Mouse (Mus musculus): Measurements from ENCODE around the gene Kcnj2. TPM values are rescaled to one million over a fixed set of nuclear protein-coding genes. Genes with fewer than 3 reads are reported as not detected.

The Kcnj2 gene
- polyA plus RNA-seq, 1 experiment: 1.1 TPM

DNA sequence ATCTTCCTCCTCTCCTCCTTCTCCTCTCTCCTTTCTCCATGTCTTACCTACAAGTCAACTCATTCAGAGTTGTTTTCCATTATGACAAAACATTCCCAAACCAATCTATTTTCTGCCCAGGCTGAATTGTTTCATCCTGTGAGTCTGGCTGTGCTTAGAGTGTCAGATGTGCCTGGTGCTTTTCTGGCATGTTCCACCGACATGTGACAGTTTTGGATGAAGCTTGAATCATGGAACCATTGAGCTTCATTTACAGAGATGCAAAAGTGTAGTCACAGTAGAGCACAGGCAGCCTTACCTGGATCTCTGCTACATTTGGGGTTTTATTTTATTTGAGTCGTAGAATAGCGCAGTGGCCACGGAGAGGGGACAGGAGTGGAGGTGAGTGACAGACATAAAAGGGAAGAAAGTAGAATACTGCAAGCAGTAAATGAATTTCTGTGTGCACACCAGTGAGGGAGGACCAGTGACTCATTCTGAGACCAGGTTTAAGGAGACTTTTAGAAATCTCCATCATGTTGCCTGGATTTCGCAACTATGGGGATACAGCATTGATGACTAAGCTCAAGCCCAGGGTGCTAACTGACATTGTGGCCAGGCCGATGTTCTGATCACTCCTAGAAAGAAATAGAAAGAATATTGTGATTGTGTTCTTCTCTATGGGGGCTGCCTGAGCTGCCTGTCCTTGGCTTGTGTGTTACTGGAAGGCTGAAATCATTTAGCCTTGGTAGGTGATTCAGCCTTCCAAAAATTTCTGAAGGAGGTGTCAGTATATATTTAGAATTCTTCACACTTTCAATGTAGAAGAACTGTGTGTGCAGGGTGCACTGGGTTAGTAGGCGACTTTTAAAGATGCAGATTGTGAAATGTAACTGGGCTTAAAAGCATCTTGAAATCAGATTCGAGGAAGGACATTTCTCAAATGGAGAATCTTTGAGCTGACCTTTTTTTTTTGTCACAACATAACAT lies 10.8 kb upstream of the Kcnj2 start:
- H3K27ac ChIP-seq (ENCODE audit: insufficient read depth, low read depth, low read length): no peak overlapping the region
- no peaks in the 10 kb centered on the region for H3K36me3 ChIP-seq (ENCODE audit: control insufficient read depth, insufficient read depth, low read length)
- no peak overlapping the region for H3K4me3 ChIP-seq (ENCODE audit: insufficient read depth, low read depth, low read length)
- DNase-seq: no peak
- H3K4me1 ChIP-seq (ENCODE audit: control insufficient read depth, insufficient read depth, low read length): no peaks in the 10 kb centered on the region; the same call in 1 of the 2 replicates
- TF ChIP-seq POLR2A (IDR thresholded peaks at IDR 0.05; ENCODE audit: low read depth, low read length): no peak
- no peak for TF ChIP-seq CTCF (conservative IDR thresholded peaks at IDR 0.05; ENCODE audit: insufficient read depth, insufficient read length, low read depth, low read length)
- H3K27me3 ChIP-seq (replicated peaks; ENCODE audit: control insufficient read depth, insufficient read depth, low read length): no peaks in the 10 kb centered on the region
- WGBS: 90% methylated on average over 8 of the region's 8 CpGs

DNA sequence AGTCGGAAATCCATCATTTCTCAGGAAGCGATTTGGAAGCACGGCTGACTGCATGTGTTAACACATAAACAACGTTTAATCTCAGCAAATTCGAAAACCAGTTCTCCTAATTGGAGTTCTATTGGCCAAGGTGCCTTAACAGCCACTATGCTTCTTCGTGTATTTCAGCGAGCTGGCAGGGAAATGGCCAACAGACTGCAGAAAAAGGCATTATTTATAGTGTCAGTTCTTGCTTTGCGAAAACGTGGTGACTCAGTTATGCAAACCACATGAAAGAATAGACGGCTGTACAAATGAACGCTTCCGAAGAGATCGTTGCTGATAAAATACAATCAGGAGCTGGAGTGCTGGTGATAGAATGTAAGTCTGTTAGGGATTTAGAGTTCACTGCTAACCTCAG lies 9.9 kb upstream of the Kcnj2 start:
- TF ChIP-seq CTCF (conservative IDR thresholded peaks at IDR 0.05; ENCODE audit: insufficient read depth, insufficient read length, low read depth, low read length) (no peak), POLR2A (IDR thresholded peaks at IDR 0.05; ENCODE audit: low read depth, low read length) (no peak)

DNA sequence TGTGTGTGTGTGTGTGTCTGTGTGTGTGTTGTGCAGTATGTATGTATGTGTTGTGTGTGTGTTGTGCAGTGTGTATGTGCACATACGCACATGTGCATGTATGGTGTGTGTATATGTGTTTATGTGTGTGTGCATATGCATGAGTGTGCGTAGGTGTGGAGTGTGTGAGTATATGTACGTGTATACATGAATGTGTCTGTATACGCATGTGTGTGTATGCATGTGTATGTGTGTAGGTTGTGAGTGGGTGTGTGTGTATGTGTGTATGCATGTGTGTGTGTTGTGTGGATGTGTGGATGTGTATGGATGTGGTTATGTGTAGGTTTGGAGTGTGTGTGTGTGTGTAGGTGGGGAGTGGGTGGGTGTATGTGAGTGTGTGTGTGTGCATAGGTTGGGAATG lies 8.5 kb upstream of the Kcnj2 start:
- 95% methylated on average over 4 of the region's 4 CpGs for WGBS

More for the DNA sequence above, 9.9 kb upstream of the Kcnj2 start:
- no peak for DNase-seq
- 63% methylated on average over 13 of the region's 13 CpGs for WGBS
- no peaks in the 10 kb centered on the region; the same call in 1 of the 2 replicates for H3K4me1 ChIP-seq (ENCODE audit: control insufficient read depth, insufficient read depth, low read length)
- H3K27ac ChIP-seq (ENCODE audit: insufficient read depth, low read depth, low read length): no peak overlapping the region
- no peaks in the 10 kb centered on the region for H3K27me3 ChIP-seq (replicated peaks; ENCODE audit: control insufficient read depth, insufficient read depth, low read length)
- H3K36me3 ChIP-seq (ENCODE audit: control insufficient read depth, insufficient read depth, low read length): no peaks in the 10 kb centered on the region
- no peak overlapping the region for H3K4me3 ChIP-seq (ENCODE audit: insufficient read depth, low read depth, low read length)

DNA sequence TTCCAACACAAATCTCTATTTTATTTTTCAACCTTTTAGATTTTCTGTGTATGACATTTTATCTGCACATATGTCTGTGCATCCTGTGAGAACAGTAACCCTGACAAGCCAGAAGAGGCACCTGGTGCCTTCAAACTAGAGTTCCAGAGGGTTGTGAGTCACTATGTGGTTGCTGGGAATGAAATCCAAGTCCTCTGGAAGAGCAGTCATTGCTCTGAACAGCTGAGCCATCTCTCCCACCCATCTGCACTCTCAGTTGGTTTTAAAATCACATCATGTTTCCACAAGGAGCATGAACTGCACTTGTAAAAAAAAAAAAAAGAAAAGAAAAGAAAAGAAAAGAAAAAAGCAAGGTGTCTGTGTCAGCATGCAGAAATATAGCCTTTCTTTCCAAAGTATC lies 6.5 kb upstream of the Kcnj2 start:
- H3K4me3 ChIP-seq (ENCODE audit: insufficient read depth, low read depth, low read length): no peak overlapping the region
- no peak for TF ChIP-seq POLR2A (IDR thresholded peaks at IDR 0.05; ENCODE audit: low read depth, low read length)
- no peak for TF ChIP-seq CTCF (conservative IDR thresholded peaks at IDR 0.05; ENCODE audit: insufficient read depth, insufficient read length, low read depth, low read length)
- no peaks in the 10 kb centered on the region for H3K36me3 ChIP-seq (ENCODE audit: control insufficient read depth, insufficient read depth, low read length)
- DNase-seq: no peak
- H3K27me3 ChIP-seq (replicated peaks; ENCODE audit: control insufficient read depth, insufficient read depth, low read length): no peaks in the 10 kb centered on the region
- no peak overlapping the region for H3K27ac ChIP-seq (ENCODE audit: insufficient read depth, low read depth, low read length)
- H3K4me1 ChIP-seq (ENCODE audit: control insufficient read depth, insufficient read depth, low read length): no peaks in the 10 kb centered on the region; the same call in 1 of the 2 replicates

More for the DNA sequence above, 8.5 kb upstream of the Kcnj2 start:
- Histone ChIP-seq H3K36me3 (ENCODE audit: control insufficient read depth, insufficient read depth, low read length) (no peaks in the 10 kb centered on the region), H3K27me3 (replicated peaks; ENCODE audit: control insufficient read depth, insufficient read depth, low read length) (no peaks in the 10 kb centered on the region), H3K27ac (ENCODE audit: insufficient read depth, low read depth, low read length) (no peak overlapping the region), H3K4me3 (ENCODE audit: insufficient read depth, low read depth, low read length) (no peak overlapping the region), H3K4me1 (ENCODE audit: control insufficient read depth, insufficient read depth, low read length) (no peaks in the 10 kb centered on the region; the same call in 1 of the 2 replicates)
- no peak for DNase-seq
- TF ChIP-seq POLR2A (IDR thresholded peaks at IDR 0.05; ENCODE audit: low read depth, low read length) (no peak), CTCF (conservative IDR thresholded peaks at IDR 0.05; ENCODE audit: insufficient read depth, insufficient read length, low read depth, low read length) (no peak)

DNA sequence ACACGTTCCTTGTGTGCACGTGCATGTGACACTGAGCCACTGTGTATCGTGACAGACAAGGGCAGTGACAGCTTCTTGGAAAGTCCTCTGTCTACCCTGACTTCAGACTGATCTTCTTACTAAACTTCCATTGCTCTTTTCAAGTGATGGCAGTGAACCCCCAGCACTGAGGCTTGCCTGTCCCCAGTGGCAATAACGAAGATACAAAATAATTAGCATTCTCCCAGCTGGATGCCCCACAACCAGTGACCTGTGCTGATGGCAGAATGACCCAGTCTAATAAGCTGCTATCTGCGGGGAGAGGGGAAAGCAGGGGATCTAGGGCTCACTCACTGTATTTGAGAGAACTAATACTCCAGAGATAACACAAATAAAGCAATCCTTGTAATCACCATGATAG lies 5.7 kb upstream of the Kcnj2 start:
- WGBS: 70% methylated on average over 5 of the region's 5 CpGs
- H3K36me3 ChIP-seq (ENCODE audit: control insufficient read depth, insufficient read depth, low read length): no peaks in the 10 kb centered on the region
- no peak for TF ChIP-seq POLR2A (IDR thresholded peaks at IDR 0.05; ENCODE audit: low read depth, low read length)
- no peak for TF ChIP-seq CTCF (conservative IDR thresholded peaks at IDR 0.05; ENCODE audit: insufficient read depth, insufficient read length, low read depth, low read length)
- no peaks in the 10 kb centered on the region for H3K27me3 ChIP-seq (replicated peaks; ENCODE audit: control insufficient read depth, insufficient read depth, low read length)
- no peak overlapping the region for H3K4me3 ChIP-seq (ENCODE audit: insufficient read depth, low read depth, low read length)
- no peaks in the 10 kb centered on the region; the same call in 1 of the 2 replicates for H3K4me1 ChIP-seq (ENCODE audit: control insufficient read depth, insufficient read depth, low read length)
- H3K27ac ChIP-seq (ENCODE audit: insufficient read depth, low read depth, low read length): no peak overlapping the region
- DNase-seq: no peak

DNA sequence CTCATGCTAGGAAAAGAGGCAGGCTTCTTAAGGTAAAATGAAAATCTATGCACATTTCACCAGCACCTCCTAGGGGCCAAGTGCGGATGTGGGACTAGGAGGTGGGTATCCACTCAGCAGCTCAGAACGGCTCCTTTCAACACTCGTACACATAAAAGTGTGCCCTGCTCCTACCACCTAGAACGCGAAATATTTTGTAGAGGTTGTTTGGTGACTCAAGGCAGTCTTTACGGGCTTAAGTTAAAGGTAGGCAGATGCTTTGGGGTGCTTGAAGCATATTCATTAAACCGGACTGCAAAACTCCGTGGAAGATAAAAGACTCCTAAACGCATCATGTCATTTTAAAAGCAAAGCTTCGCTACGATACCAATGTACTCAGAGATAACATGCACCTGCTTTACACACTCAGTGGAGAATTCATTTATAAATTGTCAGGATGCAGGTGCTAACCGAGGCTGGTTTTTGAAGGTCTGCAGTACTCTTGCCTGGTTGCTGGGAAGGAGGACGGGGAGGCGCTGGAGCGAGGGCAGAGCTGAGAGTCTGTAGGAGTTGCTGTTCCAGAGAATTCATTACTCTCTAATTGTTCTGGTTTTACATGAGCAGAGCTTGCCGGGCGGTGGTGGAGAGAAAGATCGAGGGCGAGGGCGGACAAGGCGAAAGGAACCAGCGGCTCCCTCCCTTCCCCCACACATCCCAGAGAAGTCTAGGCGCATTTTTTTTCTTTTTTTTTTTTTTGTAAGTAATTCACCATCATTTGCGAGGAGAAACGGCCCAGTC lies 1.0 kb upstream of the Kcnj2 start:
- under 1% methylated on average over 25 of the region's 25 CpGs for WGBS
- Histone ChIP-seq H3K36me3 (ENCODE audit: control insufficient read depth, insufficient read depth, low read length) (no peaks in the 10 kb centered on the region), H3K27me3 (replicated peaks; ENCODE audit: control insufficient read depth, insufficient read depth, low read length) (no peaks in the 10 kb centered on the region), H3K27ac (ENCODE audit: insufficient read depth, low read depth, low read length) (no peak overlapping the region), H3K4me1 (ENCODE audit: control insufficient read depth, insufficient read depth, low read length) (no peaks in the 10 kb centered on the region; the same call in 1 of the 2 replicates), H3K4me3 (ENCODE audit: insufficient read depth, low read depth, low read length) (peak overlapping the region; percentile 96)
- DNase-seq: peak; percentile 58
- TF ChIP-seq POLR2A (IDR thresholded peaks at IDR 0.05; ENCODE audit: low read depth, low read length): no peak
- peak; percentile 69 for TF ChIP-seq CTCF (conservative IDR thresholded peaks at IDR 0.05; ENCODE audit: insufficient read depth, insufficient read length, low read depth, low read length)

All from kidney, adult 2 months (tissue).